Mouse (Mus musculus) limb, embryonic 15.5 days (tissue): Measurements from ENCODE around the gene Dnajc6. TPM values are rescaled to one million over a fixed set of nuclear protein-coding genes. Genes with fewer than 3 reads are reported as not detected.
A peak's percentile ranks its signal among the peaks of the same experiment; 100 is the strongest.

Experiments
- ATAC-seq: fragments of 200-750 bp; cut with Nextera tagmentation; 2 replicates; pipeline ENCODE4 v1.8.0; 2017; ENCODE audit warnings: low read depth, moderate TSS enrichment; ENCODE audit not compliant: insufficient number of reproducible peaks, low FRiP score, low TSS enrichment
- H3K27ac ChIP-seq: fragments of 300-500 bp; sonication (generic); 2 replicates; pipeline ENCODE4 v1.5.1; 2015; ENCODE audit warnings: moderate library complexity, mild to moderate bottlenecking, inconsistent platforms
- H3K27me3 ChIP-seq: fragments of 300-500 bp; sonication (generic); 2 replicates; pipeline ENCODE4 v1.6.1; 2015; ENCODE audit warnings: inconsistent platforms
- H3K36me3 ChIP-seq: fragments of 300-500 bp; sonication (generic); 2 replicates; pipeline ENCODE4 v1.6.1; 2015; ENCODE audit warnings: inconsistent platforms
- H3K4me1 ChIP-seq: fragments of 300-500 bp; sonication (generic); 2 replicates; pipeline ENCODE4 v1.6.1; 2015; ENCODE audit warnings: inconsistent platforms
- H3K4me2 ChIP-seq: fragments of 300-500 bp; sonication (generic); 2 replicates; pipeline ENCODE4 v1.6.1; 2015; ENCODE audit warnings: mild to moderate bottlenecking, inconsistent platforms
- H3K4me3 ChIP-seq: fragments of 300-500 bp; sonication (generic); 2 replicates; pipeline ENCODE4 v1.5.1; 2015; ENCODE audit warnings: mild to moderate bottlenecking, inconsistent platforms
- H3K9ac ChIP-seq: fragments of 300-500 bp; sonication (generic); 2 replicates; pipeline ENCODE4 v1.6.1; 2015; ENCODE audit warnings: inconsistent platforms
- H3K9me3 ChIP-seq: fragments of 300-500 bp; sonication (generic); 2 replicates; pipeline ENCODE4 v1.6.1; 2016; ENCODE audit warnings: inconsistent platforms
- WGBS: fragments of 180-500 bp; shearing (Covaris S2); methylation state at CpG from one replicate; pipeline ENCODE4 v1.1.7; 2015; 5-methylcytosine and 5-hydroxymethylcytosine counted together
- polyA plus RNA-seq: library from polyadenylated mRNA; unstranded; fragments of >200 nt; fragmentation: Nextera tagmentation; extraction: Ambion mirVana; gene quantifications from 2 replicates; pipeline ENCODE4 v1.2.1, GENCODE M21; 2015

Dnajc6 gene
- polyA plus RNA-seq, 1 experiment from 2014 or later: 1.3 TPM

DNA sequence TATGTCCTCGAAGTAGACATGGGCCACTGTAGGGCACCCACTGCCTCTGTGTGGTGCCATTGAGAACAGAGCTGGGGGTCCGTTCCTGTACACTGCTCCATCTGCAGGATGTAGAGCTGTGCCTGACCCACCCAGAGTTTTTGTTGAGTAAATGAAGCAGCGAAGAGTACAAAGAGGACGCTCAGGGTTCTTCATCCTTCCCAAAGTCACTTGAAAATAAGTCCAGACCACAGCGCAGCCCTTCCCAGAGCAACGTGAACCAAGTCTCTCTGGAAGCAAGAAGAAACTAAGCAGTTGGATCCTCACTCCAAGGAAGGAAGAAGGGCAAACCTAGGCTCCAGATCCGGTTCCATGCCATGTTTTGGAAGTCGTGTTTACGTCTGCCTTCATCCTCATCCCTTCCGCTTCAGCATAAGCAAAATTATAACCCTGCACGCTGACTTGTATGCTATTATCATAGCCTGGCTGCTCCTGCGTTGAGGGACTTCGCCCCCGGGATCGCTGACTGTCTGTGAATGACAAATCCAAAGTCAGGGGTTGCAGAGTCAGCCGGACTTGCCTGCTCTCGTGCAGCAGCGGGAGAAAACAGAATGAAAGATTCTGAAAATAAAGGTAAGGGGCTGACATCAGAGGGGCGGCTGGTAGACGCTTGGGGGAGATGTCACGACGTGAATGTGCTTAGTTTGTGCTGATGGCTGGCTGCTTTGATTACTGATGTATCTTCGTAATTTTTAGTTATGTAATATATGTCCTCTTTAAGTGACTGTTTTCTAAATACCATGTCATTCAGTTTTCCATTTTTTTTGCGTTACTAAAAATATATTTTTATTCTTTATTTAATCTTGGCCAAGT lies 11.3 kb downstream of the Dnajc6 start:
- Histone ChIP-seq H3K4me1 (peaks cover 11% of the 10 kb centered on the region), H3K4me2 (peak overlapping the region; percentile 59), H3K27ac (no peak overlapping the region), H3K4me3 (peak overlapping the region; percentile 38), H3K36me3 (no peaks in the 10 kb centered on the region), H3K9ac (no peak overlapping the region), H3K9me3 (no peaks in the 10 kb centered on the region), H3K27me3 (0 out of 2 replicates have a peak, but pooled peaks cover 5% of the 10 kb centered on the region)
- 10% methylated on average over 24 of the region's 24 CpGs for WGBS
- ATAC-seq: no peak

DNA sequence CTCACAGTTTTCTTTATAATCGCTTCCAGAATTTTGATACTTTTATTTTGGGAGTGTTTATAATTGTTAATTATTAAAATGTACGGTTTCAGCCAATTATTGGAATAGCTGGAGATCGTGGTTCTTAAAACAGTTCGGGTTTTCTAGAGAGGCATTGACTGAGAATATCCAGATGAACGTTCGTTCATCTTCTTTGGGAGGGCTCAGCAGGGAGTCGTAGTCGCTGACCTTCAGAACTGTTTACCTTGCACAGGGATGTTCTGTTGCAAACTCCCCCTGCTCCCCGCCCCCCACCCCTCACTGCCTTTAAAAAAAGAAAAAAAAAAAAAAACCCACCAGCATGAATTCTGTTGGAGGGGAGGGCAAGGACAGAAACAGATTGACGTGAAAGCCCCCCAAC lies 12.0 kb downstream of the Dnajc6 start:
- Histone ChIP-seq H3K27ac (no peak overlapping the region), H3K9ac (no peak overlapping the region), H3K4me2 (peak overlapping the region; percentile 59), H3K27me3 (0 out of 2 replicates have a peak, but pooled peaks cover 5% of the 10 kb centered on the region), H3K36me3 (no peaks in the 10 kb centered on the region), H3K4me1 (peaks cover 11% of the 10 kb centered on the region), H3K9me3 (no peaks in the 10 kb centered on the region), H3K4me3 (peak overlapping the region; percentile 29)
- 1% methylated on average over 10 of the region's 10 CpGs for WGBS
- ATAC-seq: no peak

DNA sequence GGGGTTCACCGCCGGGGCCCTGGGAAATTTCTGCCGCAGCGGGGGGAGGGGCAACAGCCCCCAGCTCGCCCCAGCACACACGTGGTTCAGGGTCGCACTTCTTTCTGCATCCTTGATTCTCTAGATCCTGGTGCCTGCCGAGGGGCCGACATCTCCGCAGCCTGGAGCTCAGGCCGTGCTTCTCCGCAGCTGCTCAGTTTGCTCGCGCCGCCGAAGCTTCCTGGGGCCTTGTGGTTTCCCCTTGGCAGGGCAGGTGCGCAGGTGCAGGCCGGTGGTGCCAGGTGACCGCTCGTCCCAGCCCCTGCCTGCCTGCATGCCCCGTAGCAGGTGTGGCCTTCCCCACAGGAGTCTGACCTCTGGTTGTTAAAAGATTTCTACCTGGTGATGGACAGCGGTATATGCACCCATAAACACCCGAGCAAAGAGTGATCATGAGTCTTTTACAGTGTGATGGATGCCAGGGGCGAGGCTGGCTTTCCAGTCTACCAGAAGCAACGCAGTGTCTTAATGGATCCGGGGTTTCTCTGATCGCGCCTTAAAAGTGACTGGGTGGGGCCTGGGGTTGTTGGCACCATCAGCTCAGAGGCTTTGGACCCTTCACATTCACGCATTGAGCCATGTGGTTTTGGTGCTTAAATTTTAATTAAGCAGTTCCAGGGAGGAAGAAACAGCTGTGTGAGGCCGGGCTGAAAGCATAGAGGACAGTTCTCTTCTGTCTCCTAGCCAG lies 12.6 kb downstream of the Dnajc6 start:
- ATAC-seq: no peak
- Histone ChIP-seq H3K9ac (peak overlapping the region; percentile 26; the same call in 1 of the 2 replicates), H3K4me2 (peak overlapping the region; percentile 59), H3K4me1 (peaks cover 11% of the 10 kb centered on the region), H3K9me3 (no peaks in the 10 kb centered on the region), H3K27ac (no peak overlapping the region), H3K27me3 (0 out of 2 replicates have a peak, but pooled peaks cover 5% of the 10 kb centered on the region), H3K36me3 (no peaks in the 10 kb centered on the region), H3K4me3 (peak overlapping the region; percentile 29)
- 1% methylated on average over 30 of the region's 30 CpGs for WGBS

- Histone ChIP-seq H3K4me3 (no peak overlapping the region), H3K27me3 (0 out of 2 replicates have a peak, but pooled peaks cover 5% of the 10 kb centered on the region), H3K4me2 (no peak overlapping the region), H3K36me3 (no peaks in the 10 kb centered on the region), H3K27ac (no peak overlapping the region), H3K4me1 (peaks cover 11% of the 10 kb centered on the region), H3K9me3 (no peaks in the 10 kb centered on the region), H3K9ac (no peak overlapping the region)
- ATAC-seq: no peak
- WGBS: 73% methylated on average over 8 of the region's 8 CpGs
Measured at GRCm38 (mm10) chr4:101510111-101510903, 13.9 kb downstream of the Dnajc6 start.

GRCm38 (mm10) chr4:101510904-101511210 lies 14.4 kb downstream of the Dnajc6 start:
- 55% methylated on average over 5 of the region's 5 CpGs for WGBS
- Histone ChIP-seq H3K27me3 (0 out of 2 replicates have a peak, but pooled peaks cover 5% of the 10 kb centered on the region), H3K9me3 (no peaks in the 10 kb centered on the region), H3K36me3 (no peaks in the 10 kb centered on the region), H3K4me1 (peaks cover 11% of the 10 kb centered on the region), H3K27ac (no peak overlapping the region), H3K4me2 (no peak overlapping the region), H3K4me3 (no peak overlapping the region), H3K9ac (no peak overlapping the region)
- ATAC-seq: no peak

GRCm38 (mm10) chr4:101511768-101512521 lies 15.5 kb downstream of the Dnajc6 start:
- H3K27me3 ChIP-seq: 0 out of 2 replicates have a peak, but pooled peaks cover 5% of the 10 kb centered on the region
- H3K36me3 ChIP-seq: no peaks in the 10 kb centered on the region
- no peak overlapping the region for H3K4me2 ChIP-seq
- no peak overlapping the region for H3K27ac ChIP-seq
- WGBS: 89% methylated on average over 5 of the region's 5 CpGs
- no peaks in the 10 kb centered on the region for H3K9me3 ChIP-seq
- H3K9ac ChIP-seq: no peak overlapping the region
- ATAC-seq: no peak
- H3K4me1 ChIP-seq: peaks cover 11% of the 10 kb centered on the region
- no peak overlapping the region for H3K4me3 ChIP-seq

GRCm38 (mm10) chr4:101513251-101513650 lies 16.8 kb downstream of the Dnajc6 start:
- Histone ChIP-seq H3K4me1 (peaks cover 8% of the 10 kb centered on the region), H3K27me3 (0 out of 2 replicates have a peak, but pooled peaks cover 5% of the 10 kb centered on the region), H3K4me2 (no peak overlapping the region), H3K27ac (no peak overlapping the region), H3K9me3 (no peaks in the 10 kb centered on the region), H3K9ac (no peak overlapping the region), H3K36me3 (no peaks in the 10 kb centered on the region), H3K4me3 (no peak overlapping the region)
- ATAC-seq: no peak
- 96% methylated on average over 3 of the region's 3 CpGs for WGBS

- no peaks in the 10 kb centered on the region for H3K36me3 ChIP-seq
- H3K9me3 ChIP-seq: no peaks in the 10 kb centered on the region
- no peak overlapping the region for H3K4me3 ChIP-seq
- no peak overlapping the region for H3K27ac ChIP-seq
- no peak overlapping the region for H3K4me2 ChIP-seq
- H3K4me1 ChIP-seq: no peaks in the 10 kb centered on the region
- H3K9ac ChIP-seq: no peak overlapping the region
- 86% methylated on average over 14 of the region's 14 CpGs for WGBS
- no peaks in the 10 kb centered on the region for H3K27me3 ChIP-seq
- ATAC-seq: no peak
Measured at GRCm38 (mm10) chr4:101515853-101516252, 19.4 kb downstream of the Dnajc6 start.

- no peak overlapping the region for H3K4me3 ChIP-seq
- H3K4me2 ChIP-seq: no peak overlapping the region
- no peaks in the 10 kb centered on the region for H3K9me3 ChIP-seq
- no peaks in the 10 kb centered on the region for H3K36me3 ChIP-seq
- 83% methylated on average over 17 of the region's 17 CpGs for WGBS
- H3K9ac ChIP-seq: no peak overlapping the region
- no peaks in the 10 kb centered on the region for H3K4me1 ChIP-seq
- H3K27ac ChIP-seq: no peak overlapping the region
- no peak for ATAC-seq
- H3K27me3 ChIP-seq: no peaks in the 10 kb centered on the region
Measured at GRCm38 (mm10) chr4:101516434-101517168, 20.2 kb downstream of the Dnajc6 start.

- H3K36me3 ChIP-seq: no peaks in the 10 kb centered on the region
- H3K9me3 ChIP-seq: no peaks in the 10 kb centered on the region
- H3K27ac ChIP-seq: no peak overlapping the region
- H3K4me3 ChIP-seq: no peak overlapping the region
- no peak overlapping the region for H3K9ac ChIP-seq
- no peaks in the 10 kb centered on the region for H3K4me1 ChIP-seq
- ATAC-seq: no peak
- 80% methylated on average over 4 of the region's 4 CpGs for WGBS
- no peaks in the 10 kb centered on the region for H3K27me3 ChIP-seq
- no peak overlapping the region for H3K4me2 ChIP-seq
Measured at GRCm38 (mm10) chr4:101531901-101532300, 35.5 kb downstream of the Dnajc6 start.

GRCm38 (mm10) chr4:101540516-101540915 lies 44.1 kb downstream of the Dnajc6 start:
- 73% methylated on average over 4 of the region's 4 CpGs for WGBS
- Histone ChIP-seq H3K27me3 (no peaks in the 10 kb centered on the region), H3K4me2 (no peak overlapping the region), H3K4me1 (no peaks in the 10 kb centered on the region), H3K9ac (no peak overlapping the region), H3K36me3 (no peaks in the 10 kb centered on the region), H3K27ac (no peak overlapping the region), H3K4me3 (no peak overlapping the region), H3K9me3 (no peaks in the 10 kb centered on the region)
- ATAC-seq: no peak
